Mouse (Mus musculus): Measurements from ENCODE around the gene Rln3. TPM values are rescaled to one million over a fixed set of nuclear protein-coding genes. Genes with fewer than 3 reads are reported as not detected.

The Rln3 gene
- not detected for total RNA-seq (2023)

GRCm38 (mm10) chr8:84044900-84045299, at the start of gene Rln3:
Rln3 (minus strand) TSS chr8:84045000.

GRCm38 (mm10) chr8:84066291-84066930, 21.6 kb upstream of the Rln3 start, which contains the start of gene Rfx1:
Rfx1 (plus strand) TSS chr8:84066834.

DNA sequence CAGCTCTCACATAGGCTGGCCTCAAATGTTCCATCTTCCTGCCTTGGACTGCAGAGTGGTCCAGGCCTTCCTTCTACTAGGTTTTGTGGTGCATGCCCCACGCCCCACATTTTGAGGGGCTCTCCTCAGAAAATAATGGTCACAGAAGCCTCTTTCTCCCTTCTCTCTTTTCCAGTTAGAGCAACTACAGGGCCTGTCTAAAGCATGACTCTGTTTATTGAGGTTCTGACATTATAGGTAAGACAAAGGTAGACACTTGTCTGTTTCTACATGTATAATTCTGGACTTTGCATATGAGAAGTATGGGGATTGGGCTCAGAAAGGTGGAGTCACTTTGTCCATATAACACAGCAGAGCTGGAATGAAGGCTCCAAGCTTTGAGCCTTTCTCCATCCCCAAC, 20.2 kb upstream of the Rln3 start, which contains the start of gene Gm10643:
Gene Gm10643, minus strand, starts transcription at position 101 of the 400 bp plus-strand sequence.

GRCm38 (mm10) chr8:84042066-84042947, 2.5 kb downstream of the Rln3 start, which contains the start of gene Il27ra:
Il27ra (minus strand) TSS chr8:84042589.

DNA sequence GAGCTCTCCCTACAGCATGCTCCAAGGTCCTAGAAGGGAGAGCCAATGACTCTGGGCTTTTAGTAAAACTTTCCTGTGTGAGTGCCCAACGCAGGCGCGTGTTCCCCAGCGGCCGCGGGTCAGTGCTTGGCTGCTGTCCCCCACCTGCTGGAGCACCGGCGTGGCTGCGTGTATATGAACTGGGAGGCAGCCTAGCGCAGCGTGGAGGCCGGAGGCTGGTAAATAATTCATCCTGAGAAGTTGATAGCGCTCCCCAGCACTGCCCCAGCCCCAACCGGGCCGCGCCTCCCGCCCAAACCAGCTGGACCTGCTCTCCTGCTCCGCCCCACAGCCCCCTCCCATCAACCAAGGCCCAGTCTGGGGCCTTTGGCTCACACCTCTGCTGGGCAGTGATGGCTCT, 23.7 kb downstream of the Rln3 start, which contains the start of gene Palm3:
Gene Palm3, plus strand, starts transcription at position 376 of the 400 bp plus-strand sequence.

DNA sequence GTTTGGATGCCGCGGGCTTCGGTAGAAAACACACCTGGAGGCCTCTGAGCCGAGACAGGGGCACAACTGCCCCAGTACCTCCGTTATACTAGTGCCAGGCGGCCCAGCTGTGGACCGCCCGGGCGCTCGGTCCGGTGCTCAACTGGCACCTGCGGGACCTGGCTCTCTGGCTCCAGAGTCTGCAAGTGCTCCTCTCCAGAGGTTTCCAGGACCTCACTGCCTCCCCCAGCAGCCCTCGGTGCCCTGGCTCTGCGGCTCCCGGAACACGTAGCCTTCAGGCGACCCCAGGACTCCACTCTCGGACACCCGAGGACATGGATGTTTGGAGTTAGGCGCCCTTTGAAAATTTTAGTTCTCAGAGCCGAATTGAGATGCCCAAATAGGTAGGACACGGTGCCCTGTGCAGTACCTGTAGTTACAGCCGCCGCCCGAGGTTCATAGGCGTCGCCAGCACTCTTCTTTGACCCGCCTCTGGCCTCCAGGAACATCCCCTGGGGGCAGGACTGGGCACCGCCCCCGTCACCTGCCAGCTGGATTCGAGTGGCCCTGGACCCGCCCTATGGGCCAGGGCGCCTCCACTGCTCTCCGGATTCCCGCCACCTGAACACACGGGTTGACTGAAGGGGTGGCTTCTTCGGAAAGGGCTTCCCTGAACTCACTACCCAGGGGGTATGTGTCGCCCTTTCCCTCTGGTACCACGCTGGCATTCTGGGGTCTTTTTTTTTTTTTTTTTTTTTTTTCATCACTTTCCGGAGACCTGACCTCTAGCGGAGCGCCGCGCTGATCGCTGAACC, 32.9 kb downstream of the Rln3 start, which contains the start of gene 2210011C24Rik:
Gene 2210011C24Rik, minus strand, starts transcription at position 467 of the 794 bp plus-strand sequence.

DNA sequence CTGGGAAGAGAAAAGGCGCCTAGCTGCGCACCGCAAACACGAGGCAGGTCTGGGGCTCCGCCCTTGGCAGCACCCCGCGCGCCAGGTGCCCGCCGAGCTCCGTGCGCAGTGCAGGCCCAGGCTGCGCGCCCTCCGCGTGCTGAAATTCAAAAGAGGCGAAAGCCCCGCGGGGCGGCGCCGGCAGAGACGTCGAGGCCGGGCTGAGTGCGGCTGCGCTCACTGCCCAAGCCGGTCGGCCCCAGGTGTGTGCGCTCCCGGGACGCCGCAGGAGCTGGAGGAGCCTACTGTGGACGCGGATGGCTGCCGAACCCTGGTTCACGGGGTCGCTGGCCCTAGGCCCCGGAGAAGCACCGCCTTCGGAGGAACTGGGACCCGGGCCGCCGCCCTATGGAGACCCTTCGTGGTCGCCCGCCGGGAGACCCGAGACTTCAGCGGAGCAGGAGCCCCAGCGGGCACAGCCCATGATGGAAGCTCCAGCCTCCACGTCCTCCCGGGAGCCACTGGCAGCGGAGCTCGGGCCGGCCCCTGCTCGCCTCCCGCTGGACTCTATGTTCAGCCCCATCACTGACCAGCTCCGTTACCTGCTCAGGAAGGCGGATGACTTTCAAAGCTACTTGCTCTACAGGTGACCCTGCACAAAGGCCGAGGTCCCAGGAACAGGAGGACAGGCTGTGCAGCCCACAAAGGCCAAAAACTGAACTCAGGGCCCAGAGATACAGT, 43.4 kb downstream of the Rln3 start, which contains the start of gene 1700067K01Rik:
Gene 1700067K01Rik, plus strand, starts transcription at position 222 of the 720 bp plus-strand sequence.

DNA sequence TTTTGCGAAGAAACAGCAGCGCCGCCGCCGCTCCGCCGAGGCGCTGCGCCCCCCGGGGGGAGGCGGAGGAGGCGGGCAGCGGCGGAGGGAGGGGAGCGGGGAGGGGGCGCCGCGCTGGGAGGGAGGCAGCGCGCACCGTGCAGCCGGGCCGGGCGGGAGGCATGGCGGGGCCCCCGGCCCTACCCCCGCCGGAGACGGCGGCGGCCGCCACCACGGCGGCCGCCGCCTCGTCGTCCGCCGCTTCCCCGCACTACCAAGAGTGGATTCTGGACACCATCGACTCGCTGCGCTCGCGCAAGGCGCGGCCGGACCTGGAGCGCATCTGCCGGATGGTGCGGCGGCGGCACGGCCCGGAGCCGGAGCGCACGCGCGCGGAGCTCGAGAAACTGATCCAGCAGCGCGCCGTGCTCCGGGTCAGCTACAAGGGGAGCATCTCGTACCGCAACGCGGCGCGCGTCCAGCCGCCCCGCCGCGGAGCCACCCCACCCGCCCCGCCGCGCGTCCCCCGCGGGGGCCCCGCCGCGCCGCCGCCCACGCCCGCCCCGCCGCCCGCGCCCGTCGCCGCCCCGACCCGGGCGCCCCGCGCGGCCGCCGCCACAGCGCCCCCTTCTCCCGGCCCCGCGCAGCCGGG, 47.2 kb downstream of the Rln3 start, which contains the start of gene Samd1:
Gene Samd1, plus strand, starts transcription at position 162 of the 631 bp plus-strand sequence.

Other genes with a start within 250 kb of the Rln3 start
- 1 to 10 TPM; 1.4 to 2.7 TPM for gene Adgrl1, start 144.9 kb downstream of the Rln3 start, total RNA-seq (2023)
- under 1 TPM in 1 of 2 experiments, not detected in 1; 0.26 TPM for gene Gm10644, start 89.8 kb downstream of the Rln3 start, total RNA-seq (2023)
- gene Asf1b, start 89.5 kb downstream of the Rln3 start, total RNA-seq (2023): 10 to 100 TPM; 47.9 to 50.2 TPM
- 10 to 100 TPM; 33.3 to 34.6 TPM for gene Prkaca, start 72.0 kb downstream of the Rln3 start, total RNA-seq (2023)
- gene Samd1, start 47.3 kb downstream of the Rln3 start, total RNA-seq (2023): 10 to 100 TPM; 35.0 to 52.0 TPM
- gene 1700067K01Rik, start 43.5 kb downstream of the Rln3 start, total RNA-seq (2023): not detected
- gene 2210011C24Rik, start 32.8 kb downstream of the Rln3 start, total RNA-seq (2023): not detected
- not detected for gene Palm3, start 23.5 kb downstream of the Rln3 start, total RNA-seq (2023)
- gene Il27ra, start 2.4 kb downstream of the Rln3 start, total RNA-seq (2023): 1 to 10 TPM in 1 of 2 experiments, under 1 TPM in 1; 0.89 to 2.0 TPM
- 1 to 10 TPM; 1.5 to 1.9 TPM for gene Gm10643, start 20.1 kb upstream of the Rln3 start, total RNA-seq (2023)
- 10 to 100 TPM; 35.4 to 36.8 TPM for gene Rfx1, start 21.8 kb upstream of the Rln3 start, total RNA-seq (2023)
- gene Dcaf15, start 59.8 kb upstream of the Rln3 start, total RNA-seq (2023): 10 to 100 TPM; 23.7 to 28.3 TPM
- gene Podnl1, start 81.0 kb upstream of the Rln3 start, total RNA-seq (2023): under 1 TPM in 1 of 2 experiments, not detected in 1; 0.31 TPM
- 10 to 100 TPM; 15.7 to 19.0 TPM for gene Cc2d1a, start 102.9 kb upstream of the Rln3 start, total RNA-seq (2023)
- gene 4930432K21Rik, start 103.0 kb upstream of the Rln3 start, total RNA-seq (2023): under 1 TPM; 0.16 to 0.35 TPM
- gene Nanos3, start 140.2 kb upstream of the Rln3 start, total RNA-seq (2023): not detected
- gene Zswim4, start 192.1 kb upstream of the Rln3 start, total RNA-seq (2023): 10 to 100 TPM; 43.5 to 44.8 TPM
- 100 to 1,000 TPM; 181 to 189 TPM for gene D8Ertd738e, start 204.7 kb upstream of the Rln3 start, total RNA-seq (2023)
- 10 to 100 TPM; 12.6 to 13.3 TPM for gene Mri1, start 212.3 kb upstream of the Rln3 start, total RNA-seq (2023)
- gene Ccdc130, start 225.4 kb upstream of the Rln3 start, total RNA-seq (2023): 10 to 100 TPM; 16.9 to 26.6 TPM